Comparison of ENCODE assay signal across 7 mouse cellular contexts in genomic region chr2:91264711-91265681, GRCm38 (mm10). TPM values are rescaled to one million over a fixed set of nuclear protein-coding genes. Genes with fewer than 3 reads are reported as not detected.
A peak's percentile ranks its signal among the peaks of the same experiment; 100 is the strongest.
DNase-seq lines count a peak whose midpoint lies in the region; ATAC-seq and TF ChIP-seq lines count a peak whose summit lies in the region.

Gene Arfgap2 (plus strand): TSS chr2:91264974.

- H3K9ac ChIP-seq in intestine, postnatal 0 days (ENCODE audit: low read depth, low read length) = peak within 1 kb of the TSS; percentile 96
- peak within 1 kb of the TSS; percentile 89 for H3K9ac ChIP-seq in midbrain, embryonic 12.5 days (replicated peaks)

- peak within 1 kb of the TSS; percentile 97 for H3K27ac ChIP-seq in embryonic facial prominence, embryonic 10.5 days (replicated peaks)
- peak within 1 kb of the TSS; percentile 95 for H3K27ac ChIP-seq in intestine, postnatal 0 days (ENCODE audit: low read depth, low read length)
- peak within 1 kb of the TSS; percentile 92 for H3K27ac ChIP-seq in midbrain, embryonic 12.5 days (replicated peaks)
- peak within 1 kb of the TSS; percentile 79 for H3K27ac ChIP-seq in small intestine, adult 2 months (ENCODE audit: insufficient read depth, low read depth, low read length)

- no peaks in the 10 kb centered on the region for H3K9me3 ChIP-seq in embryonic facial prominence, embryonic 10.5 days
- H3K9me3 ChIP-seq in intestine, postnatal 0 days (ENCODE audit: control insufficient read depth) = no peaks in the 10 kb centered on the region
- H3K9me3 ChIP-seq in midbrain, embryonic 12.5 days = no peaks in the 10 kb centered on the region

- peak within 1 kb of the TSS; percentile 92 for H3K4me3 ChIP-seq in embryonic facial prominence, embryonic 10.5 days
- H3K4me3 ChIP-seq in intestine, postnatal 0 days (ENCODE audit: low read depth, low read length) = peak within 1 kb of the TSS; percentile 76
- peak within 1 kb of the TSS; percentile 85 for H3K4me3 ChIP-seq in midbrain, embryonic 12.5 days
- peak within 1 kb of the TSS; percentile 76 for H3K4me3 ChIP-seq in small intestine, adult 2 months (ENCODE audit: low read depth, low read length)

- intact Hi-C loops in left cerebral cortex, postnatal 4 days (cut with DNase I) = no loop called here

- peaks cover 69% of the 10 kb centered on the region for H3K36me3 ChIP-seq in embryonic facial prominence, embryonic 10.5 days (replicated peaks)
- H3K36me3 ChIP-seq in intestine, postnatal 0 days (ENCODE audit: control insufficient read depth, insufficient read depth) = peaks cover 32% of the 10 kb centered on the region
- peaks cover 46% of the 10 kb centered on the region for H3K36me3 ChIP-seq in midbrain, embryonic 12.5 days
- peaks cover 31% of the 10 kb centered on the region for H3K36me3 ChIP-seq in small intestine, adult 2 months (ENCODE audit: control insufficient read depth, insufficient read depth, low read length)

- peaks cover 25% of the 10 kb centered on the region for H3K4me1 ChIP-seq in embryonic facial prominence, embryonic 10.5 days
- no peaks in the 10 kb centered on the region for H3K4me1 ChIP-seq in intestine, postnatal 0 days (replicated peaks; ENCODE audit: control insufficient read depth, insufficient read depth, low read length)
- H3K4me1 ChIP-seq in midbrain, embryonic 12.5 days = peaks cover 17% of the 10 kb centered on the region
- peaks cover 8% of the 10 kb centered on the region; the same call in 1 of the 2 replicates for H3K4me1 ChIP-seq in small intestine, adult 2 months (ENCODE audit: control insufficient read depth, insufficient read depth, insufficient read length, low read length)

- 2% methylated on average over 72 of the region's 72 CpGs for WGBS in embryonic facial prominence, embryonic 10.5 days
- 1% methylated on average over 72 of the region's 72 CpGs for whole genome bisulfite sequencing in intestine, postnatal 0 days
- 3% methylated on average over 72 of the region's 72 CpGs for WGBS in midbrain, embryonic 12.5 days
- WGBS in small intestine, adult 2 months = under 1% methylated on average over 72 of the region's 72 CpGs

- DNase-seq in adrenal gland, postnatal 10 days = peak; percentile 98
- peak; percentile 99 for DNase-seq in embryonic facial prominence, embryonic 10.5 days (ENCODE audit: low spot score)
- peak; percentile 70 for DNase-seq in gonadal fat pad, adult 2 months (ENCODE audit: low read depth)
- DNase-seq in left cerebral cortex, postnatal 4 days = peak; percentile 98

- no peaks in the 10 kb centered on the region for H3K27me3 ChIP-seq in embryonic facial prominence, embryonic 10.5 days (replicated peaks; ENCODE audit: low read depth, poor library complexity, severe bottlenecking)
- H3K27me3 ChIP-seq in intestine, postnatal 0 days (replicated peaks; ENCODE audit: control insufficient read depth, insufficient read depth, low read length) = no peaks in the 10 kb centered on the region
- H3K27me3 ChIP-seq in midbrain, embryonic 12.5 days = no peaks in the 10 kb centered on the region
- no peaks in the 10 kb centered on the region for H3K27me3 ChIP-seq in small intestine, adult 2 months (ENCODE audit: control insufficient read depth, insufficient read depth, low read length)

- ATAC-seq in intestine, postnatal 0 days = peak; percentile 98
- ATAC-seq in midbrain, embryonic 12.5 days (ENCODE audit: low FRiP score, low read depth) = peak; percentile 99

- H3K4me2 ChIP-seq in intestine, postnatal 0 days (replicated peaks; ENCODE audit: low read depth) = peak within 1 kb of the TSS; percentile 87
- H3K4me2 ChIP-seq in midbrain, embryonic 12.5 days (replicated peaks) = peak within 1 kb of the TSS; percentile 86

- peak; percentile 87 for TF ChIP-seq POLR2A in small intestine, adult 2 months (IDR thresholded peaks at IDR 0.05; ENCODE audit: low read depth, low read length)

- no peak; the same call in 1 of the 2 replicates for TF ChIP-seq CTCF in intestine, postnatal 0 days (IDR thresholded peaks at IDR 0.05; ENCODE audit: low read depth)
- 0 out of 2 replicates have a peak, but pooled peaks have one; percentile 9 for TF ChIP-seq CTCF in small intestine, adult 2 months (IDR thresholded peaks at IDR 0.05; ENCODE audit: extremely low read depth, insufficient read length, insufficient replicate concordance, low read depth, low read length)

RNA-seq across cellular contexts. Expression of gene Arfgap2, which starts in this region (rescaled TPM):
- total RNA-seq in adrenal gland, postnatal 10 days (2021) = 10 to 100 TPM; 80.3 to 90.2 TPM
- polyA plus RNA-seq in embryonic facial prominence, embryonic 10.5 days (2016; fragmentation: Nextera tagmentation; extraction: Ambion mirVana) = 101 and 102 TPM in 2 replicates
- 35.7 and 41.2 TPM in 2 replicates for polyA plus RNA-seq in gonadal fat pad, adult 2 months (2012; rRNA removed)
- 37.6 and 39.0 TPM in 2 replicates for polyA plus RNA-seq in intestine, postnatal 0 days (2015; fragmentation: Nextera tagmentation; extraction: Ambion mirVana)
- 10 to 100 TPM; 53.9 to 59.8 TPM for total RNA-seq in left cerebral cortex, postnatal 4 days (2021)
- polyA plus RNA-seq in midbrain, embryonic 12.5 days (2016; fragmentation: Nextera tagmentation; extraction: Ambion mirVana) = 88.6 and 92.2 TPM in 2 replicates
- 17.6 and 34.6 TPM in 2 replicates for polyA plus RNA-seq in small intestine, adult 2 months (2012; rRNA removed)

Comparison
In these comparisons a context has a peak if more than half of its experiments do, and no peak if none do; other contexts are left out.
1. Peak in every context shown above with its lines: DNase-seq, ATAC-seq, H3K4me3 ChIP-seq and H3K27ac ChIP-seq.